Mouse (Mus musculus) MEL (cell line): ENCODE measurements around the gene Nfia.

Experiments
- CTCF ChIP-seq, 3 experiments: IDR thresholded peaks in 2 of 3; conservative IDR thresholded peaks in 1 of 3; 2 replicates each; pipeline ENCODE4 v1.5.1; 2011 to 2012; ENCODE audit warnings: low read length in 3 of 3, low read depth in 2 of 3, mild to moderate bottlenecking in 2 of 3, improper control_type of control experiment in 1 of 3, inconsistent platforms in 1 of 3, mixed read lengths in 1 of 3, moderate library complexity in 1 of 3; ENCODE audit not compliant: control insufficient read depth in 1 of 3, insufficient read depth in 1 of 3, poor library complexity in 1 of 3, severe bottlenecking in 1 of 3
- E2F4 ChIP-seq: IDR thresholded peaks from 2 replicates; pipeline ENCODE4 v1.6.1; 2011; ENCODE audit warnings: low read depth, low read length, improper control_type of control experiment, borderline replicate concordance
- ZC3H11A ChIP-seq: IDR thresholded peaks from 2 replicates; pipeline ENCODE4 v1.6.1; 2012; ENCODE audit warnings: low read depth, mild to moderate bottlenecking, inconsistent platforms, low read length, improper control_type of control experiment

DNA sequence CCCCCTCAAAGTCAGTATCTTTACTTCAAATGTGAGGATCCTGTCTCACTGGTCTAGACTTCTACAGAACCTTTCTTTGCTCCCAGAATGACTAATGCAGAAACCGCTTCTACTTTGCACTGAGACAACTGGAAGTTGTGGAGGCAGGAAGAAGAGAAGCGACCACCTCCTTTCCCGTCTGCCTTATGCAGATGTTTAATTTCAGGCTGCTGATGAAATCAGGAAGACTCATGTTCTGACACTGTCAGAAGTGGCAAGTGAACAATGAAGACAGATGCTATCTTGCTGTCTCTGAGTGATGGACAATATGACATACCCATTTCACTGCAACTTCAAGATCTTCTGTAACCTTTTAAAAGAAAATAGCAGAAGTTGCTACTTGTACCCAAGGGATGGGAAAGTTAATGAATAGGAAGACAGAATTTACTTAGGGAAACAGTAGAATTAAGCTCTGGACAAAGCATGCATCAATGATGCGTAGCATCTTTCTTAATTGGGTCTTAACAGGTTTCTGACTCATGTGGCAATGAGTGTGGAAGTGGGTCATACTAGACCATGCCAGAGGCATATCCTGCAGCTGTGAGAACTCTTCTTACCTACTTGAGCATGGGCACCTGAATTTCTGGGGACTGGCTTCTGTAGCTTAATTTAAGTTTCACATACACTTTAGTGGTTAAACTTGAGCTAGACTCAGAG lies 49.2 kb downstream of the Nfia start:
- TF ChIP-seq ZC3H11A: no peak
- no peak for TF ChIP-seq E2F4
- TF ChIP-seq CTCF (IDR thresholded peaks at IDR 0.05 in 2 of 3, conservative IDR thresholded peaks at IDR 0.05 in 1 of 3; ENCODE audit: control insufficient read depth in 1 of 3, insufficient read depth in 1 of 3, low read depth in 2 of 3, low read length in 3 of 3, poor library complexity in 1 of 3, severe bottlenecking in 1 of 3): no peak
